Mouse (Mus musculus) lung, postnatal 0 days (tissue): Measurements from ENCODE around the gene Mylk4.

Experiments used
- CTCF ChIP-seq: IDR thresholded peaks from 2 replicates; pipeline ENCODE4 v1.5.1; 2016; ENCODE audit warnings: antibody characterized with exemption, mild to moderate bottlenecking
- EP300 ChIP-seq: IDR thresholded peaks from 2 replicates; pipeline ENCODE4 v1.6.1; 2016; ENCODE audit warnings: antibody characterized with exemption, mild to moderate bottlenecking, control low read depth

DNA sequence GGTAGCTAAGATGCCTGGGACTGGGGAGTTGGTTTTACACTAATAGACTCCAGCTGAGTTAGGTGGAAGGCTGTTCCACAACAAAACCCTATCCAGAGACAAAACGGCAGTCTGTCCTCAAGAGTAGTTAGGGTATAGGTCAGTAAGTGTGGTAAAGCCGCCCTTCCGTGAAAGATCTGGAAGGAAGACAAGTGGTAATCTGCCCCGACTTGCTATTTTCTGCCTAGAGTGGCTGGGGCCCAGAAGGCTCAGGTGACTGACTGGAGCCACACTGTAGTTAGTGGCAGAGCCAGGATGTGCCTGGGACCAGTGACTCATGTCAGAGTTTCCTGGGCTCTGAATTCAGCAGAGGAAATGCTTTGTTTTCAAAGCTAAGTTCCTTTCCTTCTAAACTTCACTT, 123.5 kb downstream of the Mylk4 start:
- TF ChIP-seq CTCF (no peak), EP300 (no peak)
